Mouse (Mus musculus) forebrain, embryonic 16.5 days (tissue): ENCODE data around the gene BB287469. TPM values are rescaled to one million over a fixed set of nuclear protein-coding genes. Genes with fewer than 3 reads are reported as not detected.
"Not testable (repeated sequence)": the region's sequence is repeated elsewhere in the genome, so short reads cannot be mapped to it uniquely, and the experiment has no call there.

Experiments used
- ATAC-seq: fragments of 200-750 bp; cut with Nextera tagmentation; 2 replicates; pipeline ENCODE4 v1.8.0; 2017; ENCODE audit warnings: mild to moderate bottlenecking, moderate library complexity
- H3K27ac ChIP-seq: fragments of 300-500 bp; sonication (generic); 2 replicates; pipeline ENCODE4 v1.5.1; 2014; ENCODE audit warnings: low read length, control low read depth
- H3K27me3 ChIP-seq: fragments of 300-500 bp; sonication (generic); replicated peaks from 2 replicates; pipeline ENCODE4 v1.6.1; 2014; ENCODE audit warnings: low read length; ENCODE audit not compliant: control insufficient read depth, insufficient read depth
- H3K36me3 ChIP-seq: fragments of 300-500 bp; sonication (generic); 2 replicates; pipeline ENCODE4 v1.6.1; 2014; ENCODE audit not compliant: control insufficient read depth, insufficient read depth
- H3K4me1 ChIP-seq: fragments of 300-500 bp; sonication (generic); replicated peaks from 2 replicates; pipeline ENCODE4 v1.6.1; 2014; ENCODE audit warnings: low read length; ENCODE audit not compliant: control insufficient read depth, insufficient read depth
- H3K4me2 ChIP-seq: fragments of 300-500 bp; sonication (generic); 2 replicates; pipeline ENCODE4 v1.6.1; 2014; ENCODE audit warnings: mild to moderate bottlenecking, low read length, control low read depth
- H3K4me3 ChIP-seq: fragments of 300-500 bp; sonication (generic); replicated peaks from 2 replicates; pipeline ENCODE4 v1.5.1; 2014; ENCODE audit warnings: mild to moderate bottlenecking, low read length, control low read depth
- H3K9ac ChIP-seq: fragments of 300-500 bp; sonication (generic); replicated peaks from 2 replicates; pipeline ENCODE4 v1.6.1; 2014; ENCODE audit warnings: low read depth, low read length, control low read depth
- H3K9me3 ChIP-seq: fragments of 300-500 bp; sonication (generic); 2 replicates; pipeline ENCODE4 v1.6.1; 2016; ENCODE audit warnings: low read length; ENCODE audit not compliant: control insufficient read depth
- WGBS: fragments of 180-500 bp; shearing (Covaris S2); extraction: QIAGEN DNeasy Blood & Tissue Kit; methylation state at CpG from one replicate; pipeline ENCODE4 v1.1.7; 2014; 5-methylcytosine and 5-hydroxymethylcytosine counted together
- polyA plus RNA-seq: library from polyadenylated mRNA; unstranded; fragments of >200 nt; fragmentation: Nextera tagmentation; extraction: Ambion mirVana; gene quantifications from 2 replicates; pipeline ENCODE4 v1.2.1, GENCODE M21; 2015

BB287469 gene
- polyA plus RNA-seq, 1 experiment from 2014 or later = not detected

DNA sequence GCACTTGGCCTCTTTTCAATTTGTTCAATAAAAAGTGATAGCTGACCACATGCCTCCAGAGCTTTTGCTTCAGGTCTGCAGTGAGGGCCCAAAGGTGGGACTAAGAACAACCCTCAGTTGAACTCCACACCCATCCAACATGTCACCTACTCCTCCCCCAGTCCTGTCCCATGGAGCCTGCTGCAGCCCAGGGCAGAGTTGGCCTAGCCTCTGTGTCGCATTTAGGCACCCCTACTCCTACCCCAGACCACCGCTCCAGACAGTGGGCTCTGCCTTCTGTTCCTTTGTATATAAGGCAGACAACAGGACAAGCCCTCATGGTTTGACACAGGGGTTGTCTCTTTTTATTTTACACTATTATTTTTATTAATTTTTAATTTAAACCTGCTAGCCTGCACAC, 47.7 kb downstream of the BB287469 start:
- WGBS = 82% methylated on average over 2 of the region's 2 CpGs
- not testable (repeated sequence) for H3K27ac ChIP-seq, H3K9ac ChIP-seq, H3K4me3 ChIP-seq, H3K36me3 ChIP-seq, H3K4me2 ChIP-seq, ATAC-seq, H3K27me3 ChIP-seq, H3K4me1 ChIP-seq, H3K9me3 ChIP-seq

Other genes with a start within 250 kb of the BB287469 start
- not detected in 2 replicates for gene Oog1, start 213.9 kb upstream of the BB287469 start, polyA plus RNA-seq
- not detected in 2 replicates for gene Gm4027, start 197.7 kb upstream of the BB287469 start, polyA plus RNA-seq
- not detected in 2 replicates for gene Gm16381, start 172.0 kb upstream of the BB287469 start, polyA plus RNA-seq
- gene Gm21319, start 40.8 kb upstream of the BB287469 start, polyA plus RNA-seq = not detected in 2 replicates
- not detected in 2 replicates for gene Gm21936, start 21.1 kb upstream of the BB287469 start, polyA plus RNA-seq
- gene Gm2001, start 25.8 kb downstream of the BB287469 start, polyA plus RNA-seq = not detected in 2 replicates
- not detected in 2 replicates for gene Gm2016, start 57.5 kb downstream of the BB287469 start, polyA plus RNA-seq
- gene Gm2022, start 78.8 kb downstream of the BB287469 start, polyA plus RNA-seq = not detected in 2 replicates
- not detected in 2 replicates for gene Gm2035, start 103.3 kb downstream of the BB287469 start, polyA plus RNA-seq
- not detected in 2 replicates for gene Gm2042, start 137.5 kb downstream of the BB287469 start, polyA plus RNA-seq
- not detected in 2 replicates for gene Gm2075, start 195.3 kb downstream of the BB287469 start, polyA plus RNA-seq
- gene Gm6803, start 202.2 kb downstream of the BB287469 start, polyA plus RNA-seq = not detected in 2 replicates
- gene Gm2056, start 210.4 kb downstream of the BB287469 start, polyA plus RNA-seq = not detected in 2 replicates